Mouse (Mus musculus): ENCODE results near the gene Dcaf8.

Gene Dcaf8

DNA sequence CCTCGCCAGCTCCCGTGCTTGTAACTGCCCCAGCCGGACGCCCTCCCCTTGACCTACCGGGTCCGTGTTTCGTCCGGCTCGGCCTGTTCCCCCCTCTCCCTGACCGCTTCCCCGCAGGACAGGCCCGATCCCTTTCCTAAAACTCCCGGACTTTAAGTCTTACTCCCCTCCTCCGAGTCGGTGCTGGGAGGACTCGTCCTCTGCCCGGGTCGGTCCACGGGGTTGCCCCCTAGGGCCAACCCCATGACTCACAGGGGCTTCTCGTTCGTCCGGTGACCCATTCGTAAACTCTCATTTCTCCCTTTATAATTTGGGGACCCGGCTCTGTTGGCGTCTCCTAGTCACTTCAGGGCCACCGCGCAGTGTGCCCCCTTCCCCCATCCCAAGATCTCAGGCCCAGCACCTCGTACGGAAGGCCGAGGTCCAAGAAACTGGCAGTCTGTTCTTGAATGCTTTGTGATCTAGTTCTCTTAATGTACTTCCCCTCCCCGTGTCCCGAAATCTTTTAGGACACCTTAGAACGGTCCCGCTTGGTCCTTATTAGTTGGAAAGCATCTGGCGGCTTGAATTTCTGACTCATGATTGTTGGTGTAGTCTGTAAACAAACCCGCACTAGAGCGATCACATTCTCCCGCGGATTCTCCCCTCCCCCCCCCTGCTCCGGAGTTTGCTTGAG, 533 bp downstream of the Dcaf8 start:
- peak; percentile 39 for DNase-seq

DNA sequence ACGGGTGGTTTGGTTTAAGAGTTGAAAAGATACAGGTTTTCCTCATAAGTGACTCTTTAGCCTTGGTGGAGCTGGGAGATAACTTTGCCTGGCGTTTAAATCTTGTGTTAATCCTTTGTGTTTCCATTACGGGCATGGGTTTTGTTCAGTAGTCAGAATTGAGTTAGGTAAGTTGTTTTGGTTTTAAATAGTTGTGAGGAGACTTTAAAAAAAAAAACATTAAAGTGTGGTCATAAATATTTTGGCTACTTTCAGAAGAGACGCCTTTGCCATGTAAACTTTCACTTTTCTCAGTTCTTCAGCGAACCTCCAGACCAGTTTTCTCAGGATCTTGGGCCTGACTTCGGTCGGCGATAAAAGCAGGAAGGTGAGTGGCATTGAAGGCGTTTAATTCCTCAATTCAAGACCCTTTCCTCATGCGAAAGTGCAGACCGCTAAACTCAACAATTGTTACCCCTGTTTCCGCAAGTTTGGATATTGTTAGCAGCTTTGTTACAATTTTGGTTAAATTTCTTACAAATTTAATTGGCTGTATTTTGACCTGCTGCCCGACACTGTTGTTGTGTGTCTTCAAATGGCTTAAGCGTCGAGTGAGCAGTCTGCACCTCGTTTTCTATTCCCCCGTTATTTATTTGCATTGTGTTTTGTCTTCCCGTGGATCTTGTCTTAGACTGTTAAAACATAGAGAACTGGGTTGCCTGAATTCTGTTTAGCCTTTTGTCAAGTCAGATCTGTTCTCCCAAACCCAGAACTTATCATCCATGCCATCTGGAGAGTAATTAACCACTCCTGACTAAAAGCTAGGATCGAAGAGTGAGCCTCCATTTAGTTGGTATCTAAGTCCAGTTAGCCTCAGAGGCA, 1.3 kb downstream of the Dcaf8 start:
- DNase-seq: no peak

DNA sequence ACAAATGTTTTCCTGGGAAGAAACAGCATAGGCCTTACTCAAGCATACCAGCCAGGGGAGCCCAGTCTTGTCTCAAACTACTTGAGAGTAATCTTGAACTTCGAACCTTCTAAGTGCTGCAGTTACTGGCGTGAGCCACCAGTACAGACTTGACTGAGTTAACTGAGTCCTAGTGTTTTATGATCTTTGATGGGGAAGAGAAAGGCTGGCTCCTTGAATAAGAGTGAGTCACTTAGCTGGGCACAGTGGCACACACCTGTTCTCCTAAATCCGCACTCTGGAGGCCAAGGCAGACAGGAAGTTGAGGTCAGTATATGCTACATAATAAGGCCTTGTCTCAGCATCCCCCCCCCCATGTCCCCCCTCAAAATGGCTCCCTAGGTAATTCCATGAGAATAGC, 6.7 kb downstream of the Dcaf8 start:
- DNase-seq: no peak

DNA sequence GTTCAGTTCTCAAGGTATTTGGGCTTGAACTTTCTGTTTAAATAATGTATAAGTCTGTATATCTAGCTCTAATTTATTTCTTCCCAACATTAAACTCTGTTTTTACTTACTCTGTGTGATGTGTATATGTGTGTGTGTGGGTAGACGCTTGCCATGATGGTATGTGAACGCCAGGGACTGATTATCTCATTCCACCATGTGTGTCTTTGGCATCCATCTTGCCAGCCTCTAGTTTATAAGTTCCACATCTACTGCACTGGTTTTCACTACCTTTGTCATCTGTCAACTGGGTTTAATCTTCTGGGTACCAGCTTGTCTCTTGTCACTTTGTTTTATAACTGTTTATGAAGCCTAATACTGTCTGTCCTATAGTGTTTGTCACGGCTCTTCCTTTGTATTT, 7.6 kb downstream of the Dcaf8 start:
- no peak for DNase-seq

DNA sequence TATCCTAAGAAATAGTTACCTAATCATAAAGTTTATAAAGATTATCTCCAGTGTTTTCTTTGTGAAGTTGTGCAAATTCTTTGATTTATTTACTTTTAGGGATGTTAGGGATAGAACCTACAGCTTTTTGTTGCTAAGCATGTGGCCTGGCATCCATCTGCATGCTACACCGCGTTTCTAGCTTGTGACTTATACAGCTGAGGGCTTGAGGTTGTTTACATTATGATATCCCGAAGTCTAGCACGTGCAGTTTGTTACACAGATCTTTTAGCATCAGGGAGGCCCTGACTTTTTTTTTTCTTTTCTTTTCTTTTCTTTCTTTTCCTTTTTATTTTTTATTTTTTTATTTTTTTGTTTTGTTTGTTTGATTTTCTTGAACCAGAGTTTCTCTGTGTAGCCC, 12.1 kb downstream of the Dcaf8 start:
- DNase-seq: no peak

DNA sequence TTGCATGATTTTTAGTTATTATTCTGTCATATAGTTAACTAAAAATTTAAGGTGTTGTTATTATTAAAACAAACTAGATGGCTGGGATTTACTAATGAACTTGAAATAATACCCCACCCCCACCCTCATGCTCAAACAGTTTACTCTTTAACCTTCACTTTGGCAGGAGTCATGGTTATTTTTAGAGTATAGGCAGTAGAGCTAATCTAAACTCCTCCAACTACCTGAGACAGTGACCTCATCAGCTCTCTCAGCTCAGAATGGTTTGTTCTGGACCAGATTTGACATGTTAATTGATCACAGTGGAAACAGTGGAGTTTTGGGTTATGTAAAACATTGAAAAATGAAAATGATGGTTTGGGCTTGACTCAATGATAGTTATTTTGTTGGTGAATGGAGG, 12.6 kb downstream of the Dcaf8 start:
- DNase-seq: no peak

DNA sequence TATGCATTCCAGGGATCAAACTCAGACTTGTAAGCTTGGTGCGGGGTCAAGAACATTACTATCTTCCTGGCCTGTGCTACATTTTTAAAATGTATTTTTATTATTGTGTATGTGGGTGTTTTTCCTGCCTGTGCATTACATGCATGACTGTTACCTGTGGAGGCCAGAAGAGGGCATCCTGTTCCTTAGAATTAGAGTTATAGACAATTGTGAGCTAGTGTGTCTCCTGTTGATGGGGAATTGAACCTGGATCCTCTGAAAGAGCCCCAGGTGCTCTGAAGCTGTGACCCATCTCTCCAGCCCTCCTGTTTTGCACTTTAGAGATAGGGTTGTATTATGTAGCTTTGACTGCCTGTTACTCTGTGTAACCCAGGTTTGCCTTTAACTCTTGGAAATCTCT, 14.1 kb downstream of the Dcaf8 start:
- peak; percentile 62 for DNase-seq

DNA sequence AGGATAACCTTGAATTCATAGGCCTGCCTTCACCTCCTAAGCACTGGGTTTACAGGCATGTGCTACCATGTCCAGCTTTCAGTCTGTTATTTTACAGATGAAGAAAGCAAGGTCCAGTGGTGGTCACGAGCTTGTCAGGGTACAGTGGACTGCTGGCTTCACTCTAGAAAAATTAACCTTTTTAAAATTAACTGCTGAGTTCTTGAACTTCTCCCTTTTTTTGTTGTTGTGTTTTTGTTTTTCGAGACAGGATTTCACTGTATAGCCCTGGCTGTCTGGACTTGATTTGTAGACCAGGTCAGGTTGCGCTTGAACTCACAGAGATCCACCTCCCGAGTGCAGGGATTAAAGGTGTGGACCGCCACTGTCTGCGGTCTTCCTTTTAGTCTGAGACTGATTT, 15.1 kb downstream of the Dcaf8 start:
- DNase-seq: no peak

DNA sequence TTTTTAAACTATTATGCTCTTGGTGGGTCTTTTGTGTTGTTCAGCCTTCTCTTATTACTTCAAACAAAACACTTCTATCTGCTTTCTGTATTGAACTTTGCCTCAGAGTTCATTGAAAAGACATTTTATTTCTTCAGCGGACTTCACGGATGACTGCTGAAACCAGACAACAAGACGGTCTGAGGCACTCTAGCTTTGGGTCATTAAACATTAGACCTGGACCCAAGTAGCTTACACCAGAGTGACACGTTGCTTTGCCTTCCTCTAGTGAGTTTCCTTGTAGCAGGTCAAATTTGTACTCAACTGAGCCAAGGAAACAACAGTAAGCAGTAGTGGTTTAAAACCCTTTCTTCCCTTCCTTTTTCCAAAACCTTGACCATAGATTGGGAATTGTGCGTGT, 20.0 kb downstream of the Dcaf8 start:
- no peak for DNase-seq

DNA sequence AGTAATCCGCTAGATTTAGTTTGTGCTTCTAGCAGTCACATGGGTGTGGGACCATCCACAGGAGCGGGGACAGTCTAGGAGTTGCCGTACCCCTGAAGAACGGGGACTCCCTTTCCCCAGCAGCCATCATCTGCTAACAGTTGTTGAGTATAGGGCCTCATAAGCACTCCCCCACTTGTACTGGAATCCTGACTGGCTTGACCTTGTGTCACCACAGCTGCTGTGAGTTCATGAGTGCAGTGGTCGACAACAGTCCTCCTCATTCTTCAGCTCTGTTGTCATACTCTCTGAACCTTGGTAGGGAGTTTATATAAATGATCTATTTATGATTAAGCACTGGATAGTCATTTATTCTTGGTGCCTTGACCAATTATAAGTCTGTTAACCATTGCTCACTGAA, 21.9 kb downstream of the Dcaf8 start:
- DNase-seq: no peak

DNA sequence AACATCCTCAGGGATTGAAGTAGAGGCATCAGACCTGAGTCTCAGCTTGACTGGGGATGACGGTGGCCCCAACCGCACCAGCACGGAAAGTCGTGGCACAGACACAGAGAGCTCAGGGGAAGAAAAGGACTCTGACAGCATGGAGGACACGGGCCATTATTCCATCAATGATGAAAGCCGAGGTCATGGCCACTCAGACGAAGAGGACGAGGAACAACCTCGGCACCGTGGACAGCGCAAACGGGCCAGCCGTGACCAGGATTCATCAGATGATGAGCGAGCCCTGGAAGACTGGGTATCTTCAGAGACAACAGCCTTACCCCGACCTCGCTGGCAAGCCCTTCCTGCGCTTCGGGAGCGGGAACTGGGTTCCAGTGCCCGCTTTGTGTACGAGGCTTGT, 24.5 kb downstream of the Dcaf8 start:
- no peak for DNase-seq

DNA sequence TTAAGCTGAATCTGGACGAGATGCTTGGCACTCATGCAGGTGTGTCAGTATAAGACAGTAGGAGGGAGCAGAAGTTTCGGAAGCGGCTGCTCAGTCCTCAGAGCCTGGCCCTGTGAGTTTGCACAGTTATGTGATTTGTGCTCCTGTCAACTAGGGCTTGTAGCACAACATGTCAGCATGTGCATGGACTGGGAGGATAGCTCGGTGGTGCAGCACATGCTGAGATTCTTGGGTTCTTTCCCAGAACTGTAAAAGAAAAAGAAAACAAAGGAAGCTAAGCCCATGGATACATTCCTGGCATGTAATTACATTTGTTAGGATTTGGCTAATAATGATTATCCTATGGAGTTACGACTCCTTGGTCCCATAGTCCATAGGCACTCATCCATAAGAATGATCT, 25.3 kb downstream of the Dcaf8 start:
- DNase-seq: no peak

DNA sequence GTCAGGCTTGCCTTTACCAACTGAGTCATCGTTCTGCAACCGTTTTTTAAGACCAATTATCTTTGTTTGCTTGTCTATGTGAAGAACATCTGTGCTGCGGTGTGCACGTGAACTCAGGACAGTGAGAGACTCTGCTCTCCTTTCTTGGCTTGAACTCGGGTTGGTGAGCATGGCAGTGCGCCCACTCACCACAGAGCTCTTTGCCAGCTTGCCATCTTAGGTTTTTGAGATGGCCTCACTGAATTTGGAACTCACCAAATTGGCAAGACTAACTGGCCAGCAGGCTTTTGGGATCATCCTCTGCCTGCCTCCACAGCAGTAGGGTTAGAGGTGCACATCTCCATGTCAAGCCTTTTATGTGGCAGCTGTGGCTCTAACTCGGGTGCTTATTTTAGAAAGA, 29.9 kb downstream of the Dcaf8 start:
- DNase-seq: no peak

DNA sequence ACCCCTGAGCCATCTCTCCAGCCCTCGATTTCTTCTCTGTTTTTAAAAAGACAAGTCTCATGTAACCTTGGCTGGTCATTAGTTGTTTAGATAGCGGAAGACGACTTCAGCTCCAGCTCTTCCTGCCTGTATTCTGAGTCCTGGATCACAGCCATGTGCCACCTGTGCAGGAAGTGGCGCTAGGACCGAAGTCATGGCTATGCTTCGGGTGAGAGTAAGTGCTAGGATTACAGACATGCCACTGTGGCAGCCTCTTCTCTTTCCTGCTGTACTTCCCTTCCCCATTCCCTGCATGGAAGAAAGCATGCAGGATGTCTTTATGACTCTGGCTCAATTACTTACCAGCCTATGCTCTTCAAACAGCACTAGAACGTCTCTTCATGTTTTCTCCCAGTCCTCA, 31.2 kb downstream of the Dcaf8 start:
- no peak for DNase-seq

DNA sequence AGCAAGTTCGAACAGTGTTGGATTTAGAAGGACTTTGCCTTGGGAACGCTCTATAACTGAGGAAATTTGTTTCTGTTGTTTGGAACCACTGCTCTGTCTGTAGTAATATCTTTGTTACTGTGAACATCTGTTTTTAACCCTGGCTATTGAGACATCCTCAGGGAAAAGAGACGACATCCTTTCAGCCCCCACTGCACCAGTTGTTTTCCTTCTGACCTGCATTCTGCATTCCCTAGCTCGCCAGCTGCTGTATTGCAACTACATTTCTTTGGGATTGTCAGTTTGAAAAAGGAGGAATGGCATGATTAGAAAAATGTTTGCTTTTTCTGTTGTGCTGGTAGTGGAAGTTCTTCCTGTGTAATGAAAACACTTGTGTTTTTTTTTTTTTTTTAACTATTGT, 33.0 kb downstream of the Dcaf8 start:
- no peak for DNase-seq

DNA sequence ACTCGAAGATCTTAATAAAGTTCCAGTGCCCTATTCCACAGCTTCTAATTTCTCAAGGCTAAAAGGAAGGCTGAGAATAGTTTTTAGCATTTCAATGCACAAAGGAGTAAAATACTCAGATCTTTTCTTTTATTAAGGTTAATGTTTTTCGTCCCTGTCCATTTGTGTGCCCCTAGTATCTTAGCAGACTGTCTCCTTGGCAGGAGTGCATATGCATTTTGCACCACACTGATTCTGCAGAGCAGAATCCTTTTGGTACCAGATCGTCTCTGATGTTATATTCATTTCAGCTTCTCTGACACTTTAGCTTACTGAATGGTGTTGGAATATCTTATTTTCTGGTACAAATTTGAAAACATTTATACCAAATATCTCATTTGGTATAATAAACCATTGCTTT, 33.9 kb downstream of the Dcaf8 start:
- no peak for DNase-seq

DNA sequence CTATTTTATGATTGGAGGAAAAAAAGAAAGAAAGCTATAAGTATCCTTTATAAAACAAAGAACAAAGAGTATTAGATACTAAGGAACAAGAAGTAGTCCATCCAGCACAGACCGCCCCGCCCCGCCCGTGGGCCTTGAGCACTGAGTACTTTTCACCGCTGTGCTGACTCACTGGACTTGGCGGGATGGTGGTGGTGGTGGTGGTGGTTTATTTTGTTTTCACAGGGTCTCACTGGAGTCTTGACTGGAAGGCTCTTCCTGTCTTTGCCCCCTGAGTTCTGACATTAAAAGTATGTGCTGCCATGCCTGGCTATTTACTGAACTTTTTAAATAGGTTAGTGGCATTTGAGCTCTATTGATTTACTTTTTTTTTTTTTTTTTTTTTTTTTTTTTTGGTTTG, 35.2 kb downstream of the Dcaf8 start:
- no peak for DNase-seq

DNA sequence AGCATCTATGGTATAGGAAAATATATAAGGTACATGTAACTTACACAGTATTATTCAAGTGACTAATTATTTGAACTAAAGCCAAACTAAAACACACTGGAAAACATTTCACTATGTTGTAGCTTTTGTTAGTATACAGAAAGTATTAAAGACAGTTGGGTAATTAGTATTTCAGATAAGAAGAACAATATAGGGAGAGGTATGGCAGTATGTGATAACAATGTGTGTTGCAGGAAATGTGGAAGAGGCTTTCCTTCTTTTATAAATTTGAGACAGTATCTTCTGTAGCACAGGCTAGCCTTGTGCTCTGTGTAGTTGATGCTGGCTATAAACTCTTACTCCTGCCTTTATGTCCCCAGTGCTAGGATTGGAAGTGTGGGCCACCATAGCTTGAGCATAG, 36.0 kb downstream of the Dcaf8 start:
- no peak for DNase-seq

DNA sequence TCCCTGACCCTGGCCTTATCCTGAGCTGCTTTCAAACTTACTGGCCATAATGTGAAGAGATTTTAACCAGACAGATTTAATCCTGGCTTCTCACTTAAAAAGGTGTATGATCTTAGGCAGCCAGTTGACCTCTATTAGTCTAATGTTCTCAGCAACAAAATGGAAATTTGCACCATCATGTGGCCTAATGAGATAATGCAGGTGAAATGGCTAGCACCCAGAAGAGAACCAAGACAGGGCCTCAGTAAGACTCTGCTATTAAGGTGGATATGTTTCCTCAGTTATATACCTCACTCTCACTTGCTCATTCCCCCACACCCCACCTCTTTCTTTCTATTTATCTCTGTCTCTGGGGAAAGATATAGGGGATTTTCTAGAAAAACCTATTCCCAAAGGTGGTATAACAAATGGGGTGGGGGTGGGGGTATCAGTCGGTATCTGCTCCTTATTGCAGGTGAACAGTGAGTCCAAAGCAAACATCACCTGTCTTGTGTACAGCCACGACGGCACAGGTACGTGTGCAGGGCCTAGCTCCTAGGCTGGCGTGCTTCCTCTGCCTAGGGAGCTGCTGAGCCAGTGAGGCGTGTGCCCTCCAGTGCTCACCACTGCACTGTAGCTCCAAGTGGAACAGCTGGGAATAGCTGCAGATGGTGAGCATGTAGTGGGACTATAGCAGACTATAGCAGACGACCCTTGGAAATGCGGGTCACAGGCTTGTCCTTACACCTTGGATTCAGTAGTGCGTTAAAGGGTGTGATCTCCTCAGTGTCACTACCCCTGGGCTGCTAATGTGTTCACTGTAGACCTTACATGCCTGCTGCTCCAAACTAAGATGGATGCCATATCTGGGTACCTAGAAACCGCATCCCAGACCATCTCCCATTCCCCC, 38.8 kb downstream of the Dcaf8 start:
- DNase-seq: peak; percentile 47

DNA sequence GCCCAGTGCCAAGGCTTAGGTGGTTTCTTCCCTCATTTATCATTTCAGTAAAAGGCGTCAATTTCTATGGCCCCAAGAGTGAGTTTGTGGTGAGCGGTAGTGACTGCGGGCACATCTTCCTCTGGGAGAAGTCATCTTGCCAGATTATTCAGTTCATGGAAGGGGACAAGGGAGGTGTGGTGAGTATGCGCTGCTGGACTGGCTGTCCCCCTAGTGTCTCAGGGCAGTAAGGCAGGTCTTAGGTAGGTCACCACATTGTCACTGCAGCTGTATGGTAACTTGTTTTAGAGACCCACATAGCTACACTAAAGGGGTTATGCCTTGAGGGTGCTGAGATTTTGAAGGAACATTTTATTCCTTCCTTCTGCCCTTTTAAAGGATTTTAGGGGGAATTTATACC, 41.0 kb downstream of the Dcaf8 start:
- peak; percentile 68 for DNase-seq

DNA sequence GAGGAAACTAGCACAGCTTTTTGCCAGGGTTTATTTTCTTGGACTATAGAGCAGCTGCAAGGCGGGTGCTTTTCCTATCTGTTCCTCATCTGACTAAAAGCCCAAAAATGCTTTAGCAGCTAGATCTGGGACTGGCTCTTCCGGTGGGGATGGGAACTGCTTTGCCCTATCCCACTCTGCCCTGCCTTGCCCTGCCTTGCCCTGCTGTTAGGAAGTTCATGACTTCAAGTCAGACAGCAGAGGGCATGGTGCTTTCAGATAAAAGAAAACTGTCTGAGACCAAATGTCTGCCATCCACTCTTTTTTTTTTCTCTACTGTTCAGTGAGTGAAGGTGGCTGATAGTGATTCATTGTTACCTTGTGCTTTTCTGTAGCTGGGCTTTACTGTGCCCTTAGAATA, 43.7 kb downstream of the Dcaf8 start:
- DNase-seq: no peak

DNA sequence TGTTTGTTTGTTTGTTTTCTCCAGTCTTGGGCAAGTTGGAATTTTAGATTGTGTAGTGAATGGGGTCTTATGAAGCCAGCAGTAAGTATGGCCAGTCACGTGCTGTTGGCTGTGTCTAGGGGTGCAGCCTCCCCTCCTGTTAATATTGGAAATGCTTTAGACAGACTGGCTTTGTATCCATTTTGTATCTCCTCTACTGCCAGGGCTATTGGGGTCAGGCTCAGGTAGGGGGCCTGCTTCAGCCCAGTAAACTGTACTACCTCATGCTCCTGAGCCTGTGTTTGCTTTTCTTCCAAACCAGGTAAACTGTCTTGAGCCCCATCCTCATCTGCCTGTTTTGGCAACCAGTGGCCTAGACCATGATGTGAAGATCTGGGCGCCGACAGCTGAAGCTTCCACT, 44.3 kb downstream of the Dcaf8 start:
- DNase-seq: no peak

DNA sequence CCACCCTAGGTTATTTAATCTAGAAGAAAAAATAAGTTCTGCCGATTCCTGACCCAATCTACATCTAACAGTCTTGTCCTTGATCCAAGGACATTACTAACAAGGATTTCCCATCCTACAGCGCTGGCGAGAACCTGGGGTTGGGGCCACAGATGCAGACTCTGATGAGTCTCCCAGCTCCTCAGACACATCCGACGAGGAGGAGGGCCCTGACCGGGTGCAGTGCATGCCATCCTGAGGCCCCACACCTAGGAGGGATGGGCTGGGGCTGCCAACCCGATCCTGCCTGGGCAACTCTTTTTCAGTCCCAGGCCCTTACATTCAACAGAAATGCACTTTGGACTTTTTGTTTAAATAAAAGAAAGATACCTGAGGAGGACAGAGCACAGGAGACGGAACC, 46.6 kb downstream of the Dcaf8 start:
- no peak for DNase-seq

DNA sequence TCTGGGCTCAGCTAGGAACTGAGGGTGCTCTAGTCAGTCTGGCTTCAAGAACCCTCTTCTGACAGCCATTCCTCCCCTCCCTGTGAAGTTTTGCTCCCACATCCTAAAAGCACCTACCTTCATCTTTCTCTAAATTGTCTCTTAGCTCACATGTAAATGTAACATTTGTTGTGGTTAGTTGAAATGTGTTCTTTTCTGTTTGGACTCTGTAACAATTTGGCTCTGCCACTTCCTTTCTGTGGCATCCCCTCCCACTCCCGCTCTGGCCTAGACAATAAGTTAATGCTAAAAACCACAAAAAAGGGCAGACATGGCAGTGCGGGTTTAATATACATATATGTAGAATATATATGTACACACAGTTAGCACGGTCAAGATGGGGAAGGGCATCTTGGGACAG, 49.3 kb downstream of the Dcaf8 start:
- no peak for DNase-seq

Data from retina, postnatal 1 day (tissue).